Mouse (Mus musculus) mouse embryonic stem cell (cell line): ENCODE results near the gene Akap12.

Experiments
- in situ Hi-C, 2 experiments: fragments of 300-500 bp; cut with MboI; formaldehyde crosslinking; loops; 1 replicate in 1 of 2; 3 replicates in 1 of 2; pipeline ENCODE4 v1.14.3; 2019 to 2020; ENCODE audit warnings: low sequenced_read_pairs in 2 of 2, low pct_unique_long_range_greater_than_20kb in 1 of 2, mixed read lengths in 1 of 2; ENCODE audit not compliant: unreplicated experiment in 1 of 2

Akap12 gene

DNA sequence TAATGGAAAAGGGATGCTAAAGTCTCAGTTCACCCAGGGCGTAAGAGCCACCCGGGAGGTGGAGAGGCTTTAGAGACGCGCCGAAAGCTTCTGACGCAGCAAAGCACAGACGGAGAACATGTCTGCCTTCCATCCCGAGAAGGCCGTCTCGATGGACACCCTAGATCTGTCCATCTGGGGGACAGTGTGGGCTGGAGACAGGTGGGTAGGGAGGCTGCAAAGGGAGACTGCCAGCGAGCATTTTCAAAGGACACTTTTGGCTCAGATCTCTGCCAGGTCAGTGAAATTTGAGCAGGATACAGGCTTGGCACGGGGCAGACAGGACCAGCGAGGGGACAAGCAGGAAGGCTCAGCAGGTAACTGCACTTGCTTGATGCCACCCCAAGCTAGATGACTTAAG is 9.9 kb downstream of the Akap12 start:
- in situ Hi-C loops = no loop called here

DNA sequence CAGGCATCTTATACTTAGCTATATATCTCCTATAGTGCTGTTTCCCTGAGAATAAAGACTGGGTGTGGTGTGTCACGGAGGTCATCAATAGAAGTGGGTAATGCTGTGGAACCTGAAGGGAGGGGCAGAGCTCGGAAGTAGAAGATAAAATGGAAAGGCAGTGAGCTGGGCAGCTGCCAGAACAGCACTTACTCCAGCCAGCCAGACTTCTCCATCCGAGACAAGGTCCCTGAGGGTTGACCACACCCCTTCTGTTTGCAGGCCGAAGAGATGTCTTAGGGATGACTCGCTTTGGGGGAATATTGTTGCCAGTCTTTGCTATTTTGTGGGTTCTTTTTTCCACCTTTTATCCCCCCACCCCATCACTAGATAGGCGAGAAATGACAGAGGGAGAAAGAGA is 11.9 kb downstream of the Akap12 start:
- in situ Hi-C loops = no loop called here

DNA sequence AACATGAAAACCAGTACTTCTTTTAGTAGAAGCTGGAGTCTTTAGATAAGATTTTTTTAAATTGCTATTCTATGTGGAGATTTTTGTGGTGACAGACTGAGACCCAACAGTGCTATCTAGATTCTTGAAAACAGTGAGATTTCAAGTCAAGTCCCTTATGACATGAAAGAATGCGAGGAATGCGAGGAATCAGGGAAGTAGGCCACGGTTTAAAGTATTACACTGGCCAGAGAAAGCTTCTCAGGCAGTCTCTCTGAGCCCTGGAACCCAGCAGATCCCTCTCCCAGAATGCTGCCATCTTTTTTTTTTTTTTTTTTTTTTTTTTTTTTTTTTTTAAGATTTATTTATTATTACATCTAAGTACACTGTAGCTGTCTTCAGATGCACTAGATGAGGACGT is 16.2 kb downstream of the Akap12 start:
- in situ Hi-C loops = no loop called here

DNA sequence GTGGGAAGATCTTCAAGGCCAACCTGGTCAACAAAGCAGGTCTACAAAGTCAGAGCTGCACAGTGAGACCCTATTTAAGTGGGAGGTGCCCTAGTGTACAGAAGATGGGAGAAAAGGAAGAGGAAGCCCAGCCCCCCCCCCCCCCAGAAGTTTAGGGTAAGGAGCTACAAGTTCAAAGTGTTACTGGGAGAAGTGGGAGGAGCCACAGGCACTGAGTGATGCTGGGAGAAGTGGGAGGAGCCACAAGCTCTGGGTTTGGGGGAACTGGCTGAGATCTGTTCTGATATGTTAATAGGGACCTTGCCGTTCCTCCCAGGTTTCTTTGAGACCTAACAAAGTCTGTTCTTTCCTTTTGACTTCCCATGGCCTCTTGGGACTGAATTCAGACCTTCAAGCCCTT is 18.6 kb downstream of the Akap12 start:
- in situ Hi-C loops = no loop called here

DNA sequence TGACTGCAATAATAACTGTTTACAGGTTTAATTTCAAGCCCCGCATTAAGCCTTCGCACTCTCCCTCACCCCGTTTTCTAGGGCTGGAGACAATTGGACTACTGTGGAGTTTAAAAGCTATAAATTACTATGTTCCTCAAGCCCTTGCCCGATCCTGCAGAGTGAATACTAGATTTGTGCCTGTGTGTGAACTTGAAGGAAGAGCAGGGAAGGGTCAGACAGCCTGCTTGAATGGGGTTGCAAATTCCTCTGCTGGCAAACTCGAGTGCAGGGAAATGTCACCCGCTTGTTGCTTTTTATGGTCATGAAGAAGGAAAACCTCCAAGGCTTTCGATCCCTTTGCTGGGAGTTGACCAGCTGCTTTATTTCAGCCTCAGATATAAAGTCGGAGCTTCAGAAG is 19.6 kb downstream of the Akap12 start:
- in situ Hi-C loops = no loop called here

DNA sequence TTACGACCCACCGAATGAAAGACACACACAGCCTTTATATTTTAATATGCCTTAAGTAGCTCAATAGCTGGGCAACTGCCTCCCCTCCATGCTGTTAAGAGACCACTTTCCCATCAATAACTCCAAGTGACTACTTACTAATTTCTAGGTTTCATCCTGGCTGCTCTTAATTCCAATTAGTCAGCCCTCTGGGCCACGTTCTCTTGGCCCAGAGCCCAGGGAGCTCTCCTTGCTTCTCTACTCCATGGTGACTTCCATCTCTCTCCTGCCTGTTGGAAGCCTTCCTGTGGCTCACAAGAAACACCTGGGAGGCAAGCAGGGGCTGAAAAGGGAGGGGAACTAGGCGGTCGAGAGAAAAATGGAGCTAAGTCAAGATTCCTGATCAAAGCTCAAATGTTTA is 23.0 kb downstream of the Akap12 start:
- in situ Hi-C loops = no loop called here

DNA sequence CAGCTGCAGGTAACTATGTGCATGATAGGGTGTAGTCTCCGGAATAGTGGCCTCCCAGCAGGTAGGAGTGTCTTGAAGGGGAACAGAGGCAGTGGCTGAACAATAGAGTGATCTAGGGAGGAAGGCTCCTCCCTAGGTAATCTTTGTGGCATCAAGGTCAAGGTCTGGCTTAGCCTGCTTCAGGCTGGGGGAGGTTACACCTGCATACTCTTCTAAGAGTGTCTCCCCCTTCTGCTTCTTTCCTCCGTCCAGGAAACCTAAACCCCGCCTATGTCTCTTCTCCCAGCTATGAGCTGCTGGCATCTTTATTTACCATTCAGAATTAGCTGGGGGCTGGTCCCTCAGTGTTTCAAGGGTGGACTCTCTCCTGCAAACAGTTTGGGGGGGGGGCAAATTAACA is 23.5 kb downstream of the Akap12 start:
- in situ Hi-C loops = no loop called here

DNA sequence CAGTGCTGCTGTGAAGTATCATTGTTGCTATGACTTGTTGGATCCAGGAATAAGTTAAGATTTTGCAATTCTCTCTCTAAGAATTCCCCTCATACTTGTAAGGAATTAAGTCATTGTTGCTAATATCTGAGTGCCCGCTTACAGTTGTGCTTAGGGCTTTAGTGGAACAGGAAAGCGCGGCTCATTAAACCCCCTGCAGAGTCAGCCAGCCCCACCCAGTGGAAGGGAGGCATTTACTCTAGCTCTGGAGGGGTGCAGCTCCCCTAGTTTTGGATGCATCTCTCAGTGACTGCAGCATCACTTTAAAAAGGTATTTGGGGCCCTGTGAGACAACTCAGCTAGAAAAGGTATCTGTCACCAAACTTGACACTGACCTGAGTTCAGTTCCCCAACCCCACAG is 24.0 kb downstream of the Akap12 start:
- in situ Hi-C loops = no loop called here

DNA sequence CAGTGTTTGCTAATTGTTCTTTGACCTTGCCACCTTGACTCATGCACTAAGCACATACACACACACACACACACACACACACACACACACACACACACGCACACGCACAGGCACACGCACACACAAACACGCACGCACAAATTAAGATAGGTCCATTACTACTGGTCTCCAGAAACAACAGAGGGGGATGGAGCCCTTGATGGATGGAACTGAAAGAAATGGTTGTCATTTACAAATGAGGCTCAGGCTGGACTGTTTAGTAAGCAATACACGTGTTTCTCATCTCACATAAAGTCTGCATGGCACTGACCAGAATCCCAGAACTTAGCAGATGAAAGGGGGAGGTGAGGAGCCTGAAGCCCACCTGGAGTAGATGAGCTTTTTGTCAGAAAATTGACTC is 24.4 kb downstream of the Akap12 start:
- in situ Hi-C loops = no loop called here

DNA sequence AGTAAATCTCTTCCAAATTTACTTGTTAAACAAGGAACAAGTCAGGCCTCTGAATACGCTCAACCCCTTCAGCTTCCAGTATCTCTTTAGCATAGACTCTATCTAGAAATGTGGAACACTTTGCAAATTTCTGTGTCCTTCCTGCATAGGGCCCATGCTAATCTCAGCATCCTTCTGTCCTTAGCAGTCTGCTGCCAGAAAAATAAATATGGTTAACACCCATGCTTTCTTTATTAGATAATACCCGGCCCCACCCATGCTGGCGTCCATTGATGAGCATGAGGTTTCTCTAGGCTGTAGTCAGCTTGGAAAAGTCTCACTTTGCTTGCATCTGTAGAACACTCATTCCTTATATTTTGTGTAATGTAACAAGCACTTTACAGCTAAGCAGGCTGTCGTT is 27.2 kb downstream of the Akap12 start:
- in situ Hi-C loops = no loop called here

DNA sequence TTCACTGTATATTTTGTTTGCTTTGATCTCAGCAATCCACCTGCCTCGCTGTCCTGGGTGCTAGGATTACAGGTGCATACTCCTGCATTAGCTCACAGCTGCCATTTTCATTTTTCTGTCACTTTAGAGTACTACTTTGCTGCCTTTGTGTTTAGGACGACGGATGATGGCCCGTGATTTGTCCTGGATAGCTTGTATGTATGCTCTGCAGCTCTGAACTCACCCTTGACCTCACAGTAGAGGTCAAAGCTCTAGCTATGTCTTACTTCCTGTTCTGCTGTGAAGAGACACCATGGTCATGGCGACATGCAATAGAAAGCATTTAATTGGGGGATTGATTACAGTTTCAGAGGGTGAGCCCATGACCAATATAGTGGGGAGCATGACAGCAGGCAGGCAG is 37.4 kb downstream of the Akap12 start:
- in situ Hi-C loops = no loop called here

DNA sequence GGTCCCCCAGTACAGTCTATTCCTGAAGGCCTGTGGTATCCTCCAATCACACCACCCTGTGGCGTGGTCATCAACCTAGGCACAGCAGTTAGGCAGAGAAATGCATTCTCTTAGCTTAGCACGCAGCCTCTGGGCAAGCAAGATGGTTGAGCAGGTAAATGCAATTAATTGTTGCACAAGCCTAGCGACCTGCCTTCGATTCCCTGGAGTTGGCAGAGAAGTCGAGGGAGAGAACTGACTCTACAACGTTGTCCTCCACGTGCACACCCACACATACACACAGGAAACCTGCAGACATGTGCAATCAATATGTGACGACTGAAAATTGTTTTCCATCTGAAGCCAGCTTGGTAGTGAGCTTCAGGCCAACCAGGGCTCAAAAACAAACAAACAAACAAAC is 57.7 kb downstream of the Akap12 start:
- in situ Hi-C loops = no loop called here

DNA sequence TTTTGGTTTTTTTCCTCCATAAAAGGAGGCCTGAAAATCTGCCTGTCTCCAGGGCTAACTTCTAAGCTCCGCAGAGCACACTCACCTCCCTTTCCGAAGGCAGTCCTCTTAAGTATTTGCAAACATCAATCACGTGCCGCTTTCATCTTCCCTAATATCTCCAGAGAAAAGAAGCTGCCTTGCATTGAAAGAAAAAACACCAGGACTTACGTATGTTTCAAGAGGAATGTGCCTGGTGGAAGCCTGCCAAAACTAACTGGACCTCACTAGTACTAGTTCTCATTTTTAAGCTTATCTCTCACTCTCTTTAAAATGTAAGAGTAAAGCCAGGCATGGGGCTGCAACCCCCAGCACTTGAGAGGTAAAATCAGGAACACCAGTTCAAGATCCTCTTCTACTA is 59.4 kb downstream of the Akap12 start:
- in situ Hi-C loops = no loop called here

DNA sequence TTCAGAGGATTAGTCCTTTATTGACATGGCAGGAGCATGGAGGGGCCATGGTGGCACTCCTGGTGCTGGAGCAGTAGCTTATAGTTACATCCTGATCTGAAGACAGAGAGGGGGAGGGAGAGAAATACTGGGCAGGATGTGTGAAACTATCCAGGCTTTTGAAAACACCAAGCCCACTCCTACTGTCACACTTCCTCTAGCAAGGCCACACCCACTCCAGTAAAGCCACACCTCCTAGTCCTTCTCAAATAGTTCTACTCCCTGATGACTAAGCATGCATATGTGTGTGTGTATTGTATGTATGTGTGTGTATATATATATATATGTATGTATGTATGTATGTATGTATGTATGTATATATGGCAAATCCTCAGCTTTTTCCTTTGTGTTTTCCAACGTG is 61.5 kb downstream of the Akap12 start:
- in situ Hi-C loops = no loop called here

DNA sequence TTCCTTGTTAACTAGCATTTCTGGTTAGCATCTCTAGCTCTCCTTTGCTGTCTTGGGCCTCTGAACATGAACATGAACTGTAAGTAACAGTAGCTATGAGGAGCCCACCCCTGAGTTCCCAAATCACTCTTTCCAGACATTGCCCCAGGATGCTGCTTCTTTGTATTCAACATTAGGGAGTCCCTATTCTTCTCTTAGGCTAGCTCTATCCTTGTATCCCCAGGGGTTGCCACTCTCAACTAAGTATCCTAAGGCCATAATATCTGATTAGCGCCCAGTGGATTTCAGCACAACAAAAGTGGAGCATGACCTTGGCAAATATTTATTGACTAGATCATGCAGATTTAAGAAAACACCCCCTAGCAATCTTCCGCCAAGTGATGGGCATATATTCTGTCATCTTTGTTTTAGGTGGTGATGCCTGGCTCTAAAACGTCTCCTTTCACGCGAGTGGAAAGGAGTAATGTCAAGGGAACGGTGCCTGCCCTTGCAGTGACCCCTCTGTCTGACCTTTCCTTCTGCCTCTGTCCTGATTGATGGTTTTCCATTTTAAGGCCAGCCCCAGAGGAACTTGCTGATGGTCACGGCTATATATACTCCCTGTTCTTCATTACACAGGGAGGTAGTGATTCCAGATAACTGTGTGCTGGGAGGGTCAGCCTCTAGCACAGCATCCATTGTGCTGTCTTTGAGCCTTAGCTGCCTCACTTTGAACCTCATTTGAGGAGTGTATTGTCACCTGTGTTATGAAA is 66.2 kb downstream of the Akap12 start:
- in situ Hi-C loops = loop anchor here in 1 of 2 experiments (10.0 kb wide), 1 partner anchor 168 kb away; no protein-coding TSS in a partner anchor

DNA sequence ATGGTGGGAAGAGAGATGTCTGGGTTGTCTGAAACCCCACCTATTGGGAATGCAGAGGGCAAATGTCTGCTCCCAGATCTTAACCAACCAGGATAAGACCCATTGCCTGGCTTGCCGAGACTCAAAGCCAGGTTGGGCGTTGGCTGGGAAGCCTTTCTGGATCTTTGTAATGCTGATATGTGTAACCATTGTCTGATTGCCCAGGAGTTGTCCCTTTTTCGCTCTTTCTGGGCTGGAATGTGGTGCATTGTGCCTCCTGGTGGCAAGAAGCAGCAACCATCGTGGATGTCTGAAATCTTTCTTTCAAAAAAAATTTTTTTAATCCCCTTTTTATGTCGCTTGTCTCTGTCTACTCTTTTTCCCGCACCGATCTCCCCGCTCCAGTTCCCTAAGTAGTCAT is 67.1 kb downstream of the Akap12 start:
- in situ Hi-C loops = loop anchor here in 1 of 2 experiments (10.0 kb wide), 1 partner anchor 169 kb away; no protein-coding TSS in a partner anchor

DNA sequence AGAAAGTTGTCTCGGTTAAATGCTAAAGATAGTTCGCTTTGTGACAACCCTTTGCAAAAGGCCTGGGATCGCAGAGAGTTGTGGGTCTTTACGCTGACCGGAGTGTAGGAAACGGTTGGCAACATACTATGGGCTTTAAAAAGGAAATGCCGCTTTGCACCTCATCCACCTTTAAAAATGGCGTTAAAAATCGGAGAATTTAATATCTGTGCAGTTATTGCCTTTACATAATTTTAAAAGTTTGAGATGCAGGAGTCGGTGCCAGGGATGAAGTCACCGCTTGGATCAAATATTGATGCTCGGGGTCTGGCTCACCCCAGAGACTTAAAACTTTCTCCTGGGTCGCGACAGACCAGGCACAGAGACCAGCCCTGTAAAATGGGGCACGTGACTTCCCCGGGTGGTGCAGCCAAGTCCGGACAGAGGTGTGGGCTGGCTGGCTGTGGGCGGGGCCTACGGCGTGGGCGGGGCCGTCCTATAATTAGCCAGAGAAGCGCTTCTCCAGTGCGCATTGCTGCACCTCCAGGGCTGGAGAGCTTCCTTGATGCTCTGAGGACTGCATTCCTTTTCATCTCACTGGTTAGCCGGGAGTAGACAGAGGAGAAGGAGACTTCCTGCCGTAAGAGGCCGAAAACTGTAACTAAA is 68.0 kb downstream of the Akap12 start:
- in situ Hi-C loops = loop anchor here in 1 of 2 experiments (10.0 kb wide), 1 partner anchor 169 kb away; no protein-coding TSS in a partner anchor

DNA sequence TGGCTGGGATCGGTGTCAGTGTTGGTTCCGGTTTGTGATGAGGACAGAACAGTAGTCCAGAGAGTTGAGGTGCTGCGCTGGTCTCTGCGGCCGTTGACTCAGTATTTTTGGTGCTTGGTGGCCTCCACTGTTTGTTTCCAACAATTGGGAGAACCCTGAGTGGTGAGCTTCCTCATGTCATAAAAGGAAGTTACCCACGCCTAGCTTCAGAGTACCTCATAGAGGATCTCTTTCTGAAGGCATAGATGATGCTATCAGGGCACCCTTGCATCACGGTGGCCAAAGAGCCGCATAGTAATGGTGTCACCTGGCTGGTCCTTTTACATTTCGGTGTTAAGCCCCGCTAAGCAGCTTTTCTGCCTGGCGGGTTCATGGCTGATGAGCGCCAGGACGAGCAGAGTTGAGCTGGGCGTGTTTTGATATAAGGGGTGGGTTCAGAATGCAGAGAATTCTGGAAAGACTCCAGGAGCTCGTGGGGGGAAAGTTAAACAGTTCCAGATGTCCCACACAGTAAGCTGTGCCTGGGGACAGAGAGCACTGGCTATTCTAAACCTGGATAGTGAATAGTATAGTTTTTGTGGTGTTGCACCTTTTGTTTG is 72.8 kb downstream of the Akap12 start:
- in situ Hi-C loops = loop anchor here in 1 of 2 experiments (10.0 kb wide), 1 partner anchor 174 kb away; no protein-coding TSS in a partner anchor

DNA sequence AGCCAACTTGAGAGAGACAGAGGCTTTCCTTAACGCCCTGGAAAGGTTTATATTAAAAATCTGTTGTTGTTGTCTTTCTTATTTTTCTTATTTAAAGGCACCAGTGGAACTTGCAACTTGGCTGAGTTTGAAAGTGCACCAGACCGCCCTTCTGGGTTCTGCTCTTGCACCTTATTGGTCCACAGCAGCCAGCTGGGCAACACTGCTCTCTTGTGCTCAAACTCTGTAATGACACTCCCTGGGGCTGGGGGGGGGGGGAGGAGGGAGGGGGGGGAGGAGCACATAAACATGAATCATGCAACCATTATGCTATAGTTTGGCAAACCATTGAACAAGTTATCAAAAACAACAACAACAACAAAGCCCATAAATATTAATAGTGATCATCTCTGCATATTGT is 75.2 kb downstream of the Akap12 start:
- in situ Hi-C loops = no loop called here
